Mouse (Mus musculus): ENCODE data around the gene Vwa3a.

Vwa3a gene

DNA sequence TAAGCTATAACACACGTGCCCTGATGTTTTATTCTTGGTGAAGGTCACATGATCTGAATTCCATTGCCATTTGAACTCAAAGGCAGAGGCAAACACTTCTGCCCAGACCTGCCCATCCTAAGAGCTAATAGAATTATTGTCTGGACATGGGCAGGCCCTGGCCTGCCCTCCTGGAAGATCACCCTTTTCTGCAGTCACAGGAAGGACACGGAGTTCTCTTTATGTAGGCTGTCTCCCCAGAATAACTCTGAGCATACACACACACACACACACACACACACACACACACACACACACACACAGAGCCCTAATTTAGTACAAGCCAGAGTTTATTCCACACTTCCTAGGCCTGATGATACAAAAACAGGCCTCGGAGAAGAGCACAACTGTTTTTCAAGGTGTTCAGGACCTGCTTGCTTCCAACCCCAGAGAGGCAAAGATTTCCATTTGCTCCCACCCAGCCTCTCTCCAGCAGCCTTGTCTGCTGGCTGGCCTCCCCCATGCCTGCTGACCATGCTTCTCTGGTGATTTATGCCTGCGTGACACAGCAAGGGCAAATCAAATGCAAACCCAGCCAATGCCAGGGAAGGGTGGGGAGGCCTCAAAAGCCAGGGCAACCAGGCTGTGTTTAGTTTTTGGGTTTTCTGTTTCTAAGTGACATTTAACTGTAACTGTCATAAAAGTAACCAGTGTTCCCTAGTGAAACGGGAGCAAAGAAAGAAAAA is 99.5 kb downstream of the Vwa3a start:
- DNase-seq: no peak

DNA sequence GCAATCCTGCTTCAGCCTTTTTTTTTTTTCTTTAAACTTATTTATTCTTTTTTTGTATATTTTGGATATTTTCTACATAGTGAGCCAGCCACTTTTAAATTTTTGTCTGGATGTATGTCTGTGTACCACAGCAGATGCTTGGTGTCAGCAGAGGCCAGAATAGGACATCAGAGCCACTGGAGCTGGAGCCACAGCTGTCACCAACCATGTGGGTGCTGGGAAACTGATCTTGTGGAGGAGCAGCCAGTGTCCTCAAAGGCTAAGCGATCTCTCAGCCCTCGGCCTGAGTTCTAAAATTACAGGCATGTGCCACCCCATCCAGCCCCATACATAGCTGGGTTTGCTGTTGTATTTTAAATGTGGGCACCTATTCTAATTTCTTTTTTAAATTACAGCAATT is 100.7 kb downstream of the Vwa3a start:
- DNase-seq: no peak

DNA sequence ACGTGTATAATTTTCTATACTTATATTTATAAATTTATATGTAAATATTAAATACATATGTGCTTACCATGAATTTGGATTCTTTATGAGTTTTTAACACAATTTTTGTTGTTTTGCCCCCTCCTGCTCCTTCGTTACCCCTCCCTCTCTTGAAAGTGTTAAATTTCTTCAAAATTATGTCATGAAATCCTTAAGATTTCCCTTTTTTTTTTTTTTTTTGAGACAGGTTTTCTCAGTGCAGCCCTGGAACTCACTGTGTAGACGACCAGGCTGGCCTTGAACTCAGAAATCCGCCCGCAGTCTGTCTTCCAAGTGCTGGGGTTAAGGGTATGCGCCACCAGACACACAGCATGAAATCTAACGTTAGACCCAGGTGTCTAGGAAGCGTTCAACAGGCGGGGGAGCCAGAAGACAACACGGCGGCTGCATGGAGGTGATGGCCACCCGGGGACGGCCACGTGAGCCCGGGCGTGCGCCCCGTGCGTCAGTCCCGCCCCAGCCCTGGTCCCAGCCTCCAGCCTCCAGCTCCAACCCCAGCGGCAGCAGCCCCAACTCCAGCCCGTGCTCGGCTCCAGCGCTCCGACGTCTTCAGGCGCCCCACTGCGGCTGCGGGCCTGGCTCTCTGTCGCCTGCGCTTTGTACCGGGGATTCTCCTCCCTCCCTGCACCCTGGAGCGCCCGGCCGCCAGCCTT is 103.4 kb downstream of the Vwa3a start, which contains the start of gene Eef2k:
TSS of gene Eef2k (plus strand) at position 487 of the 692 bp plus-strand sequence.
- DNase-seq: peak; percentile 89

DNA sequence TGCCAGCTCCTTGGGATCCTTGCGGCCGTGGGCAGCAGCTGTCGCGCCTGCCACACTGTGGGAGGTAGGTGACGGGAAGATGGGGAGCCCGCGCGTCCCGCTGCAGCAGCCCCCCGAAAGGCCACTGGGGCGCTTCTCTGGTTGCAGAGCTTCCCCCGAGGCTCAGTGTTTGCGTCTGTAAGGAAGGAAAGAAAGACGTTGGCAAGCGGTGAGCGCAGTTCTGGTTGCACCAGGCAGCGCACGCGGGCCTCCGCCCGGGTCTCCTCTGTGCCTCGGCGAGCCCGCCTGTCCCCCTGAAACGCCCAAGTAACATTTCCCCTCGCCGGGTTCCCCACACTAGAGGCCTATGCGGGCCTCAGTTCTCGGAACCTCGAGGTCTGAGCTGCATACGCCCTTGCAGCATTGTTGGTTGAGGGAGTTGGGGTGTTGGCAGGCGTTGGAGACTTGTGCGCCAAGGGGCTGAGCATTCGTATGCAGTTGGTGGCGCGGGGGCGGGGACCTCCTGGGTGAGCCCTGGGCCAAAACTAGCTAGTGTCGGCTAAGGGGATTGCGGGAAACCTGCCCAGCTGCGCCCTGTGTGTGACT is 104.0 kb downstream of the Vwa3a start:
- peak; percentile 91 for DNase-seq

DNA sequence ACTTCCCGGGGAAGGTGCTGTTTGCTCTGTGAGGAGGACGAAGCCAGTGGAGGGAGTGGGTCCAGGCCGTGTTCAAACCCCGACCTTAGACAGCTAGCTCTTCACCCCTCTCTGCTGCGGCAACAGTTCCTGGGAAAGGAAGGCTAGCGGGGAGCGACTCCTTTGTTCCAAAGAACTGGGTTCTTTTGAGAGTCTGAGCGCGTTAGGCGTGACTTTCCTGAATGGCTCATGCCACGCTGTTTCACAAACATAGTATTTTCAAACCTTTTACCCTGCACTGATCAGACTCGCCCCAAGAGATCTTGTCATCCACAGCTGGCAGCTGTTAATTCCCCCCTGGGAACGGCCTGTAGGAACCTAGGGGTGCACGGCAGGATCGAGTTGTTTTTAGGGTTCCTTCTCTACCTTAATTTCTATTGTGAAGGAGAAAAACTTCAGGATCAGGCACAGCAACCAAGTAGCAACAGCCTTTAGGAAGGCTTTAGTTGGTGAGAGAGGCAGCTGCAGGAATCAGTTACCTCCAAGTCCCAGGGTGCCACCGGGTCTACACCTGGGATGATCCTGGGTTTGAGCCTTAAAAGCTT is 104.8 kb downstream of the Vwa3a start:
- DNase-seq: no peak

DNA sequence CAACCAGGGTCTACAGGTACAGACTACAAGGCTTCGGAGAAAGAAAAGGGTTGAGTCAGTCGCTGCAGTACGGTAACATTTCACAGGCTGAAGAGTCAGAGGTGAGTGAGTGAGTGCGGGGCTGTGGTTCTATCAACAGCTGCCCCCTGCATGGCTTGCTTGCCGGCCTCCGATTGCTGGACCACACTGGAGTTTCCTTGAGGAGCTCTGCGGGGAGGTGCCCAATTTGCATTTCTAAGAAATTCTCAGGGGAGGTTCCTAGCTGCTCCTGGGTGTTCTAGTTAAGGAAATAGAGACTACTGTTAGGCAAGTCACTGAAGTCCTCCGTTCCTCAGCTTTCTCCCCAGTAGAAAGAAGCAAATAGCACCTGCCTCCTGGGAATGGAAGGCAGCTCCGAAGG is 105.6 kb downstream of the Vwa3a start:
- DNase-seq: no peak

DNA sequence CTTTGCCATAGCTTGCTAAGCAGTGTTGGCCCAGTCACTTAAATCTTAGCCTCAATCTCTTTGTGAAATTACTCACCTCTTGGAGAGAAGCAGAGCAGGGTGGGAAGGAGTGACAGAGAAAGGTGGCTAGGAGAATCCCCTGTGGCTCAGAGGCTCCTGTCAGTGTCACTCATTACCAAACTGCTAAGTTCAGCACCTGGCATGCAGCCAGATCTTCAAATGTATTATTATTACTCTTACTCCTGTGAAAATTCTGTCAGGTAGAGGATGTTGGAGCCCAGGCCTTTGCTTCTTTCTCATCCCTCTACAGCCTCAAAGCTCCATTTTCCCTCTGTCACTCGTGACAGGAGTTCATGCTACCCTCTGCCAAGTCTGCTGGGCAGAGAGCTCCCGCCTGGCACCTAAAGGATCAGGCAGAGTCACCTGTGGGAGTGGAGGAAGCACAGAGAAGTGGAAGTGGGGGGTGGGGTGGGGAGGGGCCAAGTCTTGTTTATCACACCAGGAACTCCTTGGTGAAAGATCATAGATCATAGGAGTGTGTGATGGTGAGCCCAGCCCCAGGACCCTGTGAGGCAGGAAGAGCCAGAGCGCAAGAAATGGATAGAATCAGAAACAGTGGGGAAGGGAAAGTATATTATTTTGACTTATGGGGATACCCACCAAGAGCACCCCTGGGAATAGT is 109.9 kb downstream of the Vwa3a start:
- no peak for DNase-seq

DNA sequence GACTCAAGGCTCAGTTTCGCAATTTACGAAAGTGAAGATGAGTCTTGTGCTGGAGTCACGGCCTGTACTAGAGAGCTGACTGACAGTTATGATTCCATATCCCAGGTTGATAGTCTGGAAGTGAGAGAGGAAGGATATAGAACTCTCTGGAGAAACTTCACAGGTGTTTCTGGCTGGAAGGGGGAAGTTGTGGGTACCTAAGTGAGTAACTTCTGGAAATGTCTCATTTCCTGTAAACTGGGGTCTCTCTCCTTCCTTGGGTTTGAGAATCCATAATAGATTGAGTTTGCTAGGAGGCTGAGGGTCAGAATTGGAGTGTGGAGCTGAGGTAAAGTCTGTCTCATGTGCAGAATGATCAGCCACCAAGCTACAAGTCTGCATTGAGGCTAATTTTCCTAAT is 111.0 kb downstream of the Vwa3a start:
- DNase-seq: no peak

Data from layer of hippocampus, adult 9-11 months (tissue).